Mouse (Mus musculus) mouse trophoblast stem cell (cell line): ENCODE measurements at regions not wholly inside any gene's neighbourhood (a gene's known extent, or its start where the extent isn't known, plus 50 kb on each side); places are given as distances from the start of the nearest gene placed in this dataset.

ENCODE experiments used
- in situ Hi-C, 2 experiments: fragments of 300-500 bp; cut with MseI, MboI; formaldehyde crosslinking; loops; 2 replicates in 1 of 2; 3 replicates in 1 of 2; pipeline ENCODE4 v1.15.1; 2025

- in situ Hi-C loops: loop anchor here in 1 of 2 experiments (25.0 kb wide), 1 partner anchor 117 kb away; no protein-coding TSS in a partner anchor
These were observed 179.8 kb downstream of the Gxylt1 start for GRCm38 (mm10) chr15:93095224-93095623.

GRCm38 (mm10) chr15:93094202-93095135 lies 180.5 kb downstream of the Gxylt1 start:
- in situ Hi-C loops: loop anchor here in 1 of 2 experiments (25.0 kb wide), 1 partner anchor 118 kb away; no protein-coding TSS in a partner anchor

- in situ Hi-C loops: loop anchor here in 1 of 2 experiments (25.0 kb wide), 1 partner anchor 121 kb away; no protein-coding TSS in a partner anchor
These were observed 183.6 kb downstream of the Gxylt1 start for GRCm38 (mm10) chr15:93091396-93091795.

- in situ Hi-C loops: loop anchor here (10.0 to 25.0 kb wide), 2 partner anchors 123 to 125 kb away; no protein-coding TSS in a partner anchor
These were observed 185.6 kb downstream of the Gxylt1 start for GRCm38 (mm10) chr15:93089347-93089746.

- in situ Hi-C loops: loop anchor here (10.0 to 25.0 kb wide), 2 partner anchors 127 to 130 kb away; no protein-coding TSS in a partner anchor
These were observed 189.9 kb downstream of the Gxylt1 start for GRCm38 (mm10) chr15:93084967-93085617.

GRCm38 (mm10) chr15:93074070-93074469 lies 200.9 kb downstream of the Gxylt1 start:
- in situ Hi-C loops: no loop called here

- in situ Hi-C loops: no loop called here
These were observed 212.5 kb downstream of the Gxylt1 start for GRCm38 (mm10) chr15:93062213-93063131.

GRCm38 (mm10) chr15:93053471-93053870 lies 221.5 kb downstream of the Gxylt1 start:
- in situ Hi-C loops: no loop called here

- in situ Hi-C loops: no loop called here
These were observed 247.8 kb downstream of the Gxylt1 start for GRCm38 (mm10) chr15:93027185-93027584.

GRCm38 (mm10) chr15:93026456-93027078 lies 248.4 kb downstream of the Gxylt1 start:
- in situ Hi-C loops: no loop called here

- in situ Hi-C loops: no loop called here
These were observed 249.2 kb downstream of the Gxylt1 start for GRCm38 (mm10) chr15:93025791-93026190.

GRCm38 (mm10) chr15:93024171-93024570 lies 250.8 kb downstream of the Gxylt1 start:
- in situ Hi-C loops: no loop called here

GRCm38 (mm10) chr15:93011166-93011565 lies 263.8 kb downstream of the Gxylt1 start:
- in situ Hi-C loops: no loop called here

- in situ Hi-C loops: no loop called here
These were observed 264.4 kb downstream of the Gxylt1 start for GRCm38 (mm10) chr15:93010629-93011028.

- in situ Hi-C loops: loop anchor here (10.0 kb wide), 1 partner anchor 209 kb away; no protein-coding TSS in a partner anchor
These were observed 269.2 kb downstream of the Gxylt1 start for GRCm38 (mm10) chr15:93005751-93006231.

- in situ Hi-C loops: loop anchor here (10.0 kb wide), 1 partner anchor 210 kb away; no protein-coding TSS in a partner anchor
These were observed 269.8 kb downstream of the Gxylt1 start for GRCm38 (mm10) chr15:93005186-93005585.

GRCm38 (mm10) chr15:93004551-93004950 lies 270.4 kb downstream of the Gxylt1 start:
- in situ Hi-C loops: loop anchor here (10.0 kb wide), 1 partner anchor 210 kb away; no protein-coding TSS in a partner anchor

GRCm38 (mm10) chr15:93003233-93003632 lies 271.7 kb downstream of the Gxylt1 start:
- in situ Hi-C loops: loop anchor here (10.0 kb wide), 1 partner anchor 212 kb away; no protein-coding TSS in a partner anchor

- in situ Hi-C loops: loop anchor here (10.0 kb wide), 1 partner anchor 213 kb away; no protein-coding TSS in a partner anchor
These were observed 272.7 kb downstream of the Gxylt1 start for GRCm38 (mm10) chr15:93002002-93002904.
